Mouse (Mus musculus) large intestine, adult 2 months (tissue): ENCODE results near the gene Stk25. TPM values are rescaled to one million over a fixed set of nuclear protein-coding genes. Genes with fewer than 3 reads are reported as not detected.
A peak's percentile ranks its signal among the peaks of the same experiment; 100 is the strongest.
"Not testable (repeated sequence)": the region's sequence is repeated elsewhere in the genome, so short reads cannot be mapped to it uniquely, and the experiment has no call there.

Source experiments
- DNase-seq: peaks from one replicate; pipeline ENCODE4 v3.0.0-alpha.2; 2012; ENCODE audit warnings: low read depth, low spot score
- WGBS: fragments of 180-500 bp; shearing (Covaris S2); methylation state at CpG from one replicate; pipeline ENCODE4 v1.1.7; 2018; 5-methylcytosine and 5-hydroxymethylcytosine counted together
- polyA plus RNA-seq: library from polyadenylated mRNA; depleted of rRNA; stranded (reverse); fragments of >200 nt; gene quantifications from 2 replicates; pipeline ENCODE4 v1.2.3, GENCODE M21; 2012; rRNA removed

Gene Stk25
- polyA plus RNA-seq: 262 and 267 TPM in 2 replicates

DNA sequence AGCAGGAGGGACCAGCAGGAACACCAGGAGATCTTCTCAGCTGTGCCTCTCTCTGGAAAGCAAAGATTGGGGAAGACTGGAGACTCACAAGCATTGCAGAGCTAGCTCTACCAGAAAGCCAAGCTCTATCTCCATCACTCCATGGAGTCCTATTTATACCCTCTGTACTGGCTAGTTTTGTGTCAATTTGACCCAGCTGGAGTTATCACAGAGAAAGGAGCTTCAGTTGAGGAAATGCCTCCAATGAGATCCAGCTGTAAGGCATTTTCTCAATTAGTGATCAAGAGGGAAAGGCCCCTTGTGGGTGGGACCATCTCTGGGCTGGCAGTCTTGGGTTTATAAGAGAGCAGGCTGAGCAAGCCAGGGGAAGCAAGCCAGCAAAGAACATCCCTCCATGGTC lies at the start of gene Stk25:
Gene Stk25, minus strand, starts transcription at position 101 of the 400 bp plus-strand sequence.
- DNase-seq: not testable (repeated sequence)

DNA sequence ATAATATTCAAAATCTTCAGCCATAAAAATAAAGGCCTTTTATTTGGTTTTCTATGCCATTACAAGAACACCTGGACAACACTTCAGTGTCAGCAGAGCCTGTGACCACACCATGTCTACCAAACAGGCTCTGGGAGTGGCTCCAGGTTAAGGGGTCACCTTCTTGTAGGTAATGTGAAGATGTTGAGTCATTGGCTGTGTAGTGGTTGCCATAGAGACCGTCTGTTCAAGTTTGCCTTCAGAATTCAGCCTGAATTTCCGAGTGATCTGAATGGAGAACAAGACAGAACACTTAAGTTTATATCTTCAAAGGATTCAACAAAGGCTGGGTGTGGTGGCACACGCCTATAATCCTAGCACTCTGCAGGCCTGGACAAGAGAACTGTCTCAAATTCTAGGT lies 46.9 kb upstream of the Stk25 start:
- DNase-seq: no peak
- 49% methylated on average over 3 of the region's 3 CpGs for WGBS

DNA sequence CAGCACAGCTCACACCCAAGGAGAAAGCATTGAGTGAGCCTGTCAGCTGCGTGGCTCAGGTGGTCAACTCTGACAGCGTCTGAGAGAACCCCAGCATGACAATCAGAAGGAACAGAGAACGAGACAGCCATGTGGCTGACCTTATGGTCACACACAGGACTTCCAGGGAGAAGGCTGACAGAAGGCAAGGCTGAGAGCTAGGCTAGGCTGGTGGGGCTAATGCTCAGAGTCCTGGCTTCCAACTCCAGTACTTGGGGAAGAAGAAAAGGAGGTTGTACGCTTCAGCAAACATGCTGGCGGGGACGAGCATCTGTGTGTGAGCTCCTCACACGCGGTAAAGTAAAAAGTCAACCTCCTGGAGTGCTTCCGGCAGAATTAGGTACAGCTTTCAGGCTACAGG lies 45.9 kb upstream of the Stk25 start:
- WGBS: 97% methylated on average over 9 of the region's 9 CpGs
- DNase-seq: no peak

GRCm38 (mm10) chr1:93703472-93704048 lies 45.1 kb upstream of the Stk25 start:
- no peak for DNase-seq
- WGBS: 82% methylated on average over 10 of the region's 10 CpGs

- WGBS: 88% methylated on average over 1 of the region's 1 CpGs
- no peak for DNase-seq
These were observed 43.6 kb upstream of the Stk25 start for GRCm38 (mm10) chr1:93702106-93702505.

GRCm38 (mm10) chr1:93699159-93699558 lies 40.7 kb upstream of the Stk25 start:
- 74% methylated on average over 4 of the region's 4 CpGs for WGBS
- no peak for DNase-seq

GRCm38 (mm10) chr1:93697317-93697716 lies 38.9 kb upstream of the Stk25 start:
- no peak for DNase-seq
- 33% methylated on average over 3 of the region's 3 CpGs for WGBS

- WGBS: 62% methylated on average over 6 of the region's 6 CpGs
- no peak for DNase-seq
These were observed 36.5 kb upstream of the Stk25 start for GRCm38 (mm10) chr1:93694966-93695365.

- no peak for DNase-seq
- WGBS: 89% methylated on average over 10 of the region's 10 CpGs
These were observed 35.5 kb upstream of the Stk25 start for GRCm38 (mm10) chr1:93693943-93694342.

GRCm38 (mm10) chr1:93693502-93693901 lies 35.0 kb upstream of the Stk25 start:
- WGBS: 34% methylated on average over 3 of the region's 3 CpGs
- peak; percentile 76 for DNase-seq

- 88% methylated on average over 9 of the region's 9 CpGs for WGBS
- DNase-seq: no peak
These were observed 34.3 kb upstream of the Stk25 start for GRCm38 (mm10) chr1:93692773-93693172.

- WGBS: 66% methylated on average over 10 of the region's 10 CpGs
- no peak for DNase-seq
These were observed 33.4 kb upstream of the Stk25 start for GRCm38 (mm10) chr1:93691786-93692357.

DNA sequence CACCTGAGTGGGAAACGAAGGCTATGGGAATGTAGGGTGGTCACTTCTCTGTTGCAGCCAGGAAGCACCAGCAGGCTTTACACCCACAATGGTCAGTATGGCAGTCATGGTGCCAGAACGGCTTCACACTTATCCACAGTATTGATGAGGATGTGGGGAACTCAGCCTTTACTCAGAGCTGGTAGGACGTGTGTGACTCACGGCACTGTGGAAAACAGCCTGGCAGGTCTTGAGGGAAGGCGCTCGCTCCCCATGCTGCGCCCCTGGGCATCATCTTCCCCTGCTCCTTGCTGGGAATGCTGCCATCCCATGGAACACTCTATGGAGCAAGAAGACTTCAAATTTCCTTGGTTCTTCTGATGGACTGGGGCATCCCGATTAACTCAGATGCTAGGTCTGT lies 32.6 kb upstream of the Stk25 start:
- 86% methylated on average over 8 of the region's 8 CpGs for WGBS
- no peak for DNase-seq

GRCm38 (mm10) chr1:93689901-93690496 lies 31.5 kb upstream of the Stk25 start:
- 82% methylated on average over 7 of the region's 7 CpGs for WGBS
- DNase-seq: no peak

DNA sequence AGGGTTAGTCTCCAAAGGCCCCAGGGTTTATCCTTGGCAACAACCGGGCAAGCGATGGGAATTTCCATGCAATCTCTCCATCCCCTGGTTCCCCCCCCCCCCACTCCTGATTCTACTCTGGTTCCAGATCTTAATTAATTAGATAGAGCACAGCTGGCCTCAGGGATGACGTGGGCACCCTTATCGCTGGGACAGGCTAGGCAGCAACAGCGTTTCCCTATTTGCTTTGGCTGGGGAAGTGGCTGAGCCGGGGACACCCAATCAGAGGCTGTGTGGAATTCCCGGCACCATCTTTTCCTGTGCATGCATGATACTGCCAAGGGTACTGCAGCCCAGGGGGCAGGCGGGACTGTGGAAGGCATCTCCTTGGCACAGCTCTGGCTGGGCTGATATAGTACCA lies 29.7 kb upstream of the Stk25 start:
- 31% methylated on average over 8 of the region's 8 CpGs for WGBS
- no peak for DNase-seq

GRCm38 (mm10) chr1:93686961-93687320 lies 28.5 kb upstream of the Stk25 start:
- DNase-seq: no peak
- 23% methylated on average over 3 of the region's 3 CpGs for WGBS

GRCm38 (mm10) chr1:93686245-93686960 lies 27.9 kb upstream of the Stk25 start:
- DNase-seq: no peak
- 3% methylated on average over 51 of the region's 51 CpGs for WGBS

DNA sequence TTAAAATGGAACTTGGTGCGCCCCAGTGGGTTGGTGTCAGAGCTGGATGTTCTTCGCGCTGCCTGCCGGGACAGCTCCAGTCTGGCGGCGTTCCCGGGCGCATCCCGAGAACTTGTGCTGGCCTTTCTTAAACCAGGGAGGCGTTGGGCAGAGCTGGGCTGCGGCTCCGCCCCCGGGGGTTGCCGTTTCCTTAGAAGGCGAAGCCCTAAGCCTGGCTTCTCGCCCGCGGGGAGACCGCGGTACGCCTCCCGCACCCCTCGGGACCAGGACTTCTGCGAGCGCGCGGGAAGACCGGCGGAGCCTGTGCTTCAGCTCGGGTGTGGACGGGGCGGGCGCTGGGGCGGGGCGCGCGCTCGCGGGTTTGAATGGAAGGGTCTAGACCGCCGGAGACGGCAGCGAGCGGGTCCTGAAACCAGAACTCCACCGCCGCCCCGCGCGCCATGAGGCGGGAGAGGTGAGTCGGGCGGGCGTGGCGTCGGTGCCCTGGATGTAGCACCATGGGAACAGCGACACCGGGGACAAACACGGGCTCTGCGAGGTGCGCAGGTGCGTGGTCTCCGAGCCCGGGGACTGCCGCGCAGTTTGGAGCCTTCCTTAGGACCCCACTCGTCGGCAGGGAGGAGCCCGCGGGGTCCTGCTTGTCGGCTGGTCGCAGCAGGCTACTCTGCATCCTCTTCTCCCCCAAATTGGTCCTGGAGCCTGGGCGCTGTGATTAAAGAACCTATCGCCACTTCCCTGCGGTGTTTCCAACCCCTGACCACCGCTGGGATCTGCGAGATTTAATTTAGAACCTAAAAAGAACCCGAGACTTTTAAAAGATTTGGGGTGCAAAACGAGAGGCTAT lies 27.2 kb upstream of the Stk25 start, which contains the start of gene Bok:
Gene Bok, plus strand, starts transcription at position 260 of the 844 bp plus-strand sequence.
- WGBS: under 1% methylated on average over 74 of the region's 78 CpGs
- DNase-seq: no peak

DNA sequence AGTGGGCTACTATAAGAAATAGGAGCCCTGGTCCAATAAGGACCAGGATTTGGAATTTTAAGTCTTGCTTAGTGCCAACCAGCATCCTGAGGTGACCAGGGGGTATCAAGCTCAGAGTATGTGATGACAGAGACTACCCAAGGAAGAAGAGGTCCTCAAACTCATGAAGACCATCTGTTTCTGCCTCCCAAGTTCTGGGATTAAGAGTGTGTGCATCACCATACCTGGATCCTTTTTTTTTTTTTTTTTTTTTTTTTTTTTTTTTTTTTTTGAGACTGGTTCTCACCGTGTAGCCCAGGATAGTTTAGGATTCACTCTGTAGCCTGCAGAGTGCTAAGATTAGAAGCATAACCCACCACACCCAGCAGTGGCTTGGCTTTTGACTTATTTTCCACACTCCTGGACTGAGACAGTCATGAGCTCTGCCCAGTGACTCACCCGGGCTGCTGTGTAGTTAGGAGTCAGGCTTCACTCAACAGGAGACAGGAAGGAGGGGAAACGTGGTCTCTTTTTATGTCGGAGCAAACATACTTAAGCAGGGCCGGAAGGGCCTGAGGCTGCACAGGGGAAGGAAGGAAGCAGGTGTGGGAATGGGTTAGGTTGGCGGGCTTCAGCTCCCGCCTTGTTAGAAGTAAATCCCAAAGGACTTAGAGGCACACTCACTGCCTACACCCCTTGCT lies 21.6 kb upstream of the Stk25 start:
- WGBS: 39% methylated on average over 7 of the region's 7 CpGs
- DNase-seq: no peak
